In the genomic region with DNA sequence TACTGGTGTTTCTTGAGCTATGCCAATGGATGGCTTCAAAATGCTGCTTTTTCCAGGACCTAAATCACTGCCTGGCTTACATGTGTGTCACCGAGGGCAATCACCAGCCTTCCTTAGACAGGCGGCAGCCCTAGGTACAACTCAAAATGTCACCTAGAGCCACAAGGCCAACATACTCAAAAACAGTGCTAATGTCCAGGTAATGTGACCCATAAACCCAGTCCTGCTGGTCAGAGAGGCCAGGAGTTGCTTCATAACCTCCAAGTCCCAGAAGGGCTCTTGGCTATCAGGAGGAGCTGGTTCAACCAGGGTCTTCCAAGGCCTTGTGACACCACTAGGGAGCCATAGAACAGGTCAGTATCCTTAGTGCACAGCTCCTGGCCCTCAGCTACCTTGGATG, we compare ENCODE assay signal across 20 mouse cellular contexts. TPM values are rescaled to one million over a fixed set of nuclear protein-coding genes. Genes with fewer than 3 reads are reported as not detected.
DNase-seq lines count a peak whose midpoint lies in the region; ATAC-seq and TF ChIP-seq lines count a peak whose summit lies in the region.
"Had no signal": no experiment of that assay in that cellular context is flagged by ENCODE, and none has a peak within 500 bp of the region (broad histone marks: within the 10 kb centered on the region; RNA-seq: fewer than 3 reads in every experiment).

No protein-coding gene starts in this region.

- no peak for TF ChIP-seq POLR2A in bone marrow macrophage, adult 2 months (IDR thresholded peaks at IDR 0.05; ENCODE audit: borderline replicate concordance, low read depth, low read length)

- no peak for TF ChIP-seq CTCF in kidney, postnatal 0 days (IDR thresholded peaks at IDR 0.05; ENCODE audit: low read depth)
- TF ChIP-seq CTCF in bone marrow macrophage, adult 2 months (IDR thresholded peaks at IDR 0.05; ENCODE audit: low read depth, low read length), result no peak

- no peak overlapping the region for H3K9ac ChIP-seq in hindbrain, embryonic 14.5 days
- H3K9ac ChIP-seq in kidney, postnatal 0 days (ENCODE audit: low read depth, low read length), result no peak overlapping the region
- H3K9ac ChIP-seq: embryonic facial prominence, embryonic 13.5 days; forebrain, embryonic 13.5 days; forebrain, postnatal 0 days; heart, embryonic 15.5 days had no signal

- WGBS in hindbrain, embryonic 10.5 days, result 92% methylated on average over 2 of the region's 2 CpGs
- 95% methylated on average over 2 of the region's 2 CpGs for WGBS in hindbrain, embryonic 14.5 days
- 89% methylated on average over 2 of the region's 2 CpGs for WGBS in kidney, postnatal 0 days

- no peaks in the 10 kb centered on the region; the same call in 1 of the 2 replicates for H3K27me3 ChIP-seq in hindbrain, embryonic 10.5 days (ENCODE audit: insufficient read depth, poor library complexity, severe bottlenecking)
- H3K27me3 ChIP-seq in hindbrain, embryonic 14.5 days (ENCODE audit: control insufficient read depth, insufficient read depth, low read length), result no peaks in the 10 kb centered on the region
- no peaks in the 10 kb centered on the region for H3K27me3 ChIP-seq in kidney, postnatal 0 days (ENCODE audit: insufficient read depth, low read length)
- H3K27me3 ChIP-seq: embryonic facial prominence, embryonic 13.5 days; forebrain, embryonic 13.5 days; heart, embryonic 15.5 days had no signal

- peaks cover 56% of the 10 kb centered on the region for H3K4me1 ChIP-seq in hindbrain, embryonic 10.5 days (replicated peaks)
- peaks cover 37% of the 10 kb centered on the region for H3K4me1 ChIP-seq in hindbrain, embryonic 14.5 days (replicated peaks; ENCODE audit: control insufficient read depth, insufficient read depth, low read length)
- peaks cover 25% of the 10 kb centered on the region; the same call in 1 of the 2 replicates for H3K4me1 ChIP-seq in kidney, postnatal 0 days (replicated peaks; ENCODE audit: insufficient read depth, low read length)
- peaks cover 51% of the 10 kb centered on the region for H3K4me1 ChIP-seq in bone marrow macrophage, adult 2 months (ENCODE audit: control insufficient read depth, insufficient read depth, low read length)
- H3K4me1 ChIP-seq in brown adipose tissue, adult 24 weeks (ENCODE audit: control insufficient read depth, insufficient read depth, insufficient read length, low read length), result peaks cover 13% of the 10 kb centered on the region

- H3K27ac ChIP-seq in hindbrain, embryonic 10.5 days, result 0 out of 2 replicates have a peak overlapping the region, but pooled peaks have one; percentile 6
- no peak overlapping the region for H3K27ac ChIP-seq in hindbrain, embryonic 14.5 days
- 0 out of 2 replicates have a peak overlapping the region, but pooled peaks have one; percentile 91 for H3K27ac ChIP-seq in kidney, postnatal 0 days
- peak overlapping the region; percentile 93; the same call in 1 of the 2 replicates for H3K27ac ChIP-seq in bone marrow macrophage, adult 2 months (ENCODE audit: insufficient read depth, low read depth, low read length)
- peak overlapping the region; percentile 51 for H3K27ac ChIP-seq in brown adipose tissue, adult 24 weeks (replicated peaks; ENCODE audit: low read depth, low read length)
- H3K27ac ChIP-seq: heart, adult 2 months had no signal

- ATAC-seq in hindbrain, embryonic 14.5 days (ENCODE audit: low FRiP score), result no peak
- ATAC-seq in kidney, postnatal 0 days (replicated peaks; ENCODE audit: low FRiP score, low read depth), result no peak
- ATAC-seq: forebrain, embryonic 13.5 days; forebrain, postnatal 0 days; hindbrain, postnatal 0 days had no signal

- no peak for DNase-seq in hindbrain, embryonic 10.5 days (ENCODE audit: low spot score)
- no peak for DNase-seq in hindbrain, embryonic 14.5 days (ENCODE audit: low spot score)
- no peak for DNase-seq in kidney, postnatal 0 days (ENCODE audit: low spot score)
- no peak for DNase-seq in kidney, adult 9 months
- DNase-seq: adrenal gland, adult 8-10 months; adrenal gland, postnatal 36 days; cerebellum, adult 11-12 months; cerebellum, adult 9-10 months; cerebellum, postnatal 25 days; forebrain, postnatal 0 days; gastrocnemius, postnatal 36 days; heart, adult 2 months; heart, postnatal 14 days had no signal

- no peak overlapping the region for H3K4me2 ChIP-seq in hindbrain, embryonic 14.5 days (replicated peaks)
- H3K4me2 ChIP-seq in kidney, postnatal 0 days (ENCODE audit: low read length), result no peak overlapping the region
- H3K4me2 ChIP-seq: embryonic facial prominence, embryonic 13.5 days; heart, embryonic 11.5 days; heart, embryonic 15.5 days had no signal

- H3K36me3 ChIP-seq in hindbrain, embryonic 10.5 days, result peaks cover 25% of the 10 kb centered on the region
- H3K36me3 ChIP-seq in hindbrain, embryonic 14.5 days (replicated peaks; ENCODE audit: control insufficient read depth, insufficient read depth), result no peaks in the 10 kb centered on the region
- 0 out of 2 replicates have a peak, but pooled peaks cover 5% of the 10 kb centered on the region for H3K36me3 ChIP-seq in kidney, postnatal 0 days (ENCODE audit: insufficient read depth, low read length)

- H3K4me3 ChIP-seq in hindbrain, embryonic 10.5 days, result no peak overlapping the region
- no peak overlapping the region for H3K4me3 ChIP-seq in hindbrain, embryonic 14.5 days (replicated peaks; ENCODE audit: low read length)
- H3K4me3 ChIP-seq in kidney, postnatal 0 days (replicated peaks; ENCODE audit: low read depth, low read length), result no peak overlapping the region
- no peak overlapping the region for H3K4me3 ChIP-seq in bone marrow macrophage, adult 2 months (ENCODE audit: insufficient read depth, low read length)
- no peak overlapping the region for H3K4me3 ChIP-seq in brown adipose tissue, adult 24 weeks (ENCODE audit: insufficient read depth, low read depth, low read length)
- H3K4me3 ChIP-seq: embryonic facial prominence, embryonic 13.5 days; forebrain, embryonic 13.5 days; heart, adult 2 months; heart, embryonic 15.5 days had no signal

- H3K9me3 ChIP-seq in hindbrain, embryonic 10.5 days, result no peaks in the 10 kb centered on the region
- H3K9me3 ChIP-seq in hindbrain, embryonic 14.5 days (ENCODE audit: control insufficient read depth, low read length), result no peaks in the 10 kb centered on the region
- no peaks in the 10 kb centered on the region for H3K9me3 ChIP-seq in kidney, postnatal 0 days (replicated peaks; ENCODE audit: low read length)
- H3K9me3 ChIP-seq: embryonic facial prominence, embryonic 13.5 days; forebrain, embryonic 13.5 days; heart, embryonic 15.5 days had no signal

RNA-seq across cellular contexts. Expression of a gene that starts 11.6 kb away (rescaled TPM):
- polyA plus RNA-seq in hindbrain, embryonic 10.5 days (2016; fragmentation: Nextera tagmentation; extraction: Ambion mirVana), result 6.2 and 8.4 TPM in 2 replicates
- 18.3 and 19.2 TPM in 2 replicates for polyA plus RNA-seq in hindbrain, embryonic 14.5 days (2014; fragmentation: Nextera tagmentation; extraction: Ambion mirVana)
- polyA plus RNA-seq in kidney, postnatal 0 days (2015; fragmentation: Nextera tagmentation; extraction: Ambion mirVana), result 11.3 and 12.2 TPM in 2 replicates
- polyA plus RNA-seq in bone marrow macrophage, adult 2 months (2012; ENCODE audit: insufficient read depth, insufficient read length, missing spikeins), result 17.8 and 18.0 TPM in 2 replicates
- 17.7 and 26.5 TPM in 2 replicates for polyA plus RNA-seq in brown adipose tissue, adult 24 weeks (2012; ENCODE audit: insufficient read depth, insufficient read length, missing spikeins)
